Mouse (Mus musculus) heart, postnatal 4 days (tissue): ENCODE data around the gene Nxf3. TPM values are rescaled to one million over a fixed set of nuclear protein-coding genes. Genes with fewer than 3 reads are reported as not detected.
"Not testable (repeated sequence)": the region's sequence is repeated elsewhere in the genome, so short reads cannot be mapped to it uniquely, and the experiment has no call there.

Experiments used
- DNase-seq: peaks from one replicate; pipeline ENCODE4 v3.0.0; 2021
- total RNA-seq, 2 experiments: library from RNA; stranded (reverse); gene quantifications; 2 replicates each; pipeline ENCODE4 v1.2.3; 2021

The Nxf3 gene
- total RNA-seq: not detected

DNA sequence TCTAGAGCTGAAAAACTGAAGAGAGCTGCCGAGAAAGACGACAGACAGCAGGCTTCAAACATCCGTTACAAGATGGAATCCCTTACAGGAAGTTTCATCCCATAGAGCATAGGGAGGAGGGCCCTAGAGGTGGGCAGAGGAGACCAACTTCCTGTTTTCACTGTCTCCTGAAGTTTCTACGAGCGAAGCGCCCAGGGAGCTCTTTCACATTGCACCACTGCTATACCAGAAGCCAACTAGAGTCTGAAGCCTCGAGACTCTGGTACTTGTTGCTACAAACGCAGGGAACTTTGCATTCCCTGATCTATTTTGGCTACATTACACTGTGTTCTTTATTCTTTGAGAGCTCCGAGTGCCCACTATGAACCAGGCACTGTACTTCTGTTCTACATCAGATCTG, at the start of gene Nxf3:
TSS of gene Nxf3 (minus strand) at position 101 of the 400 bp plus-strand sequence.
- no peak for DNase-seq

- DNase-seq: peak; percentile 51
Measured at GRCm38 (mm10) chrX:136127744-136128064, 42.6 kb upstream of the Nxf3 start.

GRCm38 (mm10) chrX:136127038-136127743, 42.1 kb upstream of the Nxf3 start:
- no peak for DNase-seq

DNA sequence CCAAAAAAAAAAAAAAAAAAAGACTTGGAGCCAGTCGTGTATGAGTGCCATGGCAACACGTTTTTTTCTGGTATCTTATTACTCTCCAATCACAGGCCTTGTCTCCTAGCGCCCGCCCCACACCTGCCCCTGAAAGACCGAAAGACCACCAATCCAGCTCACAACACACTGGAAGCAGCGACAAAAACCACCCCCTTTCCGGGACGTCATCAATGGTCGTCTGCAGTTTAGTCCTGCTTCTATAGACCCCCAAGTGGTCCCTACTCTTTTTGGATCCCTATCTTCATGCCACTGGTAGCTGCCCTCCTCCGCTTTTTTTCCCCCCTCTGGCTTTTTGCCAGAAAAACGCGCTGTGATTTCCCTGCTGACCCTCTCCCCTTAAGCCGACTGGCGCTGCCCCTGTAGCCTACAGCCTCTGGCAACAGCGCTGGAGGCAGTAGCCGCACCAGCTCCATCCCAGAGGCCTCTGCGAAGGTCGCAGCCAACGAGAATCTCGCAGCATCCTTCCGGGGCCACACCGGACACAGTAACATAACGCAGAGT, 30.4 kb upstream of the Nxf3 start:
- DNase-seq: peak; percentile 10

DNA sequence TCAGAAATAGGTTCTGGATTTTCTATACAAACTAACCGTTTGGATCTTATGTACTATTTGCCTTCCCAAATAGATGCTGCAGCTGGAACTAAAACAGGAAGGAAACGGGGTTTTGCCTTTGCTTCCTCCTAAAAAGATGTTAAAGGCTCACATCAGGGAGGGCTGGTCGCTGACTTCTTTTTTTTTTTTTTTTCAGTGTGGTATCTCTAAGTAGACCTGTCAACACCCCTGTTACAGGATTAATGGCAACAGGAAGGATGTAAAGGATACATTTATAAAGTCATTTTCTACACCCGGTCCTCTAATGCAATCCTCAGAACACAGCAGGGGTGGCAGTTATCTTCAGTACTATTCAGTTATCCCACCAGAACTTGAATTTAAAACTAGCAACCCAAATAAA, 30.0 kb upstream of the Nxf3 start:
- DNase-seq: no peak

- peak; percentile 47 for DNase-seq
Measured at GRCm38 (mm10) chrX:136107942-136108341, 22.9 kb upstream of the Nxf3 start.

- DNase-seq: no peak
Measured at GRCm38 (mm10) chrX:136104724-136105088, 19.7 kb upstream of the Nxf3 start.

DNA sequence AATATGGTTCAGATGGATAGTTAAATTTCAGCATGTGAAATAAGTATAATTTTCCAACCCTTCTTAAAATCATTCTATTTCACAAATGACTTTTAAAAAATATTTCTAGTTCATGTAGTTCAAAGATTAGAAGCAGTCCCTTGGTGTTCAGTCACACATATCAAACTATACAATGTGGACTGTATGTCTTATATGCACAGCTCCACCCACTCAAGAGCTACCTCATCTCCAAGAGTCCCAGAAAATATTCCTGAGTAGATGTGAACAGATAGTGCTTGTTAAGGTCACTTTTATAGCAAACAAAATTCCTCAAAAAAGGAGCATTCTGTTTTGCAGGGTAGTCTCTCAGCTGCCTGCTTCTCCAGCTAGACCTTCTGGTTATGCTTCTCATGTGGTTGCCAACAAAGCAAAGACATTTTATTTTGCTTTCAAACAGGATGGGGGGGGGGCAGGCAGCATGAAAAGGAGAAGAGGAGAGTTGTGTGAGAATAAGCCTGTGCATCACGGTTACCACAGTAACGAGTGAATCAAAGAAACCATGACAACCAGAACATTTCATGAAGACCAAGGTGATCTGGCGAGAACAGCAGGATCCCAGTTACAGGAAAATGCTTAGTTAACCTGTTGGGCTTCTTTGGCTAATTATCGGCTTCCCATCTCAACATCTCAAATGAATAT, 19.1 kb upstream of the Nxf3 start:
- DNase-seq: no peak

DNA sequence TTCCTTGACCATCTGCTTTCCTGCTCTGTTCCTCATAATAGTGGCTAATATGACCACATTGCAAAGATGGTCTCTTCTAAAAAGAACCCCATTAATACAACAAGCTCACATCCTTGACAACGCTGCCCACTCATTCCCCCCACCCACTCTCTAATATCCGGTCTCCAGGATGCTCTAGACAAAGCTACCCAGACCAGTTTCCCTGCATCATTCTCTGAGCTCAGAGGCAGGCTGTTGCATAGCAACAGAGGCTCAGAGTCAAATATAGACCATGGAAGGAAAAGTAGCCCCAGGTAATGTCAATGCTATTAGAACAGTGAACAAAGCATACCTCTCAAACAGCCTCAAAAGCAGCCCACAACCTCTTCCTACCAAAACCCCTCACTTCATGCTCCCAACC, 9.4 kb upstream of the Nxf3 start:
- no peak for DNase-seq

- DNase-seq: no peak
Measured at GRCm38 (mm10) chrX:136092497-136093279, 7.6 kb upstream of the Nxf3 start.

GRCm38 (mm10) chrX:136068020-136068419, 17.0 kb downstream of the Nxf3 start, which contains the start of gene Bex2:
Gene Bex2, minus strand, starts transcription at chrX:136068236.
- not testable (repeated sequence) for DNase-seq

GRCm38 (mm10) chrX:136067201-136067991, 17.7 kb downstream of the Nxf3 start:
- not testable (repeated sequence) for DNase-seq

DNA sequence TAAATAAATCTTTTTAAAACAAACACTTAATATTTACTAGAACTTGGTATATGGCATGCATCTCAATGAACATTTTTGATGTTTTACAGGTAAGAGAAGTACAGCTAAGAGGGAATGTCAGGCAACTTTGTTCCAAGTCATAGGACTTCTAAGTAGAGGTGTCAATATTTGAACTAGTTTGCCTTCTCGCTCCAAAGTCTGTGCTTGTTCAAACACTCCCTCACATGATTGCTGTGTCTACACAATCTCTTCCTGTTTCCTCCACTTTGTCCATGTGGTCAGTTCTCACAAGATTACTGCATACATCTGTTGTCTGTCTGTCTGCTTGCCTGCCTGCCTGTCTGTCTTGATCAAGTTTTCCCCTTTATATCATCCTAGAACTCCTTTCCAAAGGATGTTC, 24.4 kb downstream of the Nxf3 start:
- DNase-seq: no peak

- no peak for DNase-seq
Measured at GRCm38 (mm10) chrX:136051219-136051618, 33.8 kb downstream of the Nxf3 start.

DNA sequence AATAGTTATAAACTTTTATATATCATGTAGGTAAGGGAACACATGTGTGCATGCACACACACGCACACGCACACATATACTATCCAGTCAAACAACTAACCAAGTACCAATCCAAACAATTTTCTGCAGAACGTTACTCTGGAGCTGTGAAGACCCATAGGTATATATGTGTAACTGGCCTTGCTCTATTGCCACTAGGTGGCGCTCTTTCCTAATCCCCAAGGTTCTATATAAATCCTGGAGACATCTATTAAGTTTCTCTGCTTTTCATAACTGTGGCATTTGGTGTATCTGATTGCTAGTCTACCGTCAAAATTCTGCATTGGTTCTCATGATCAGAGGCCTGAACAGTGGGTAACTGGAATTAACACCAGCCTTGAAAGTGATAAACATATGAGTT, 37.5 kb downstream of the Nxf3 start:
- peak; percentile 63 for DNase-seq

DNA sequence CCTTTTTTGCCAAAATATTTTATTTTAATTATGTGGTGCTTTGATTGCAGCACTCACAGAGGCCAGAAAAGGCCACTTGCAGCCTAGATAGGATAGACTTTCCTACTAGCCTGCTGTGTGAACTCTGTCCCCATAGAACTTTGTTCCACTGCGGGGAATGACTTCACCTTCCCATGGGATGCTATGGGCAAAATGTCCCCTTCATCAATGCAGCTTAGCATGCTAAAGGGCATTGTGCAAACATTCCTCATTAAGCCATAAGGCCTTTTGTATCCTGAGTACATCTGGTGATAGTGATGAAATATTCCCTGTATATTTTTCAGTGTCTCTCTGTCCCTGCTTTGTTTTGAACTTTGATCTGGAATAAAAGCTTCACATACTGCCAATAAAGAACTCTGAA, 41.3 kb downstream of the Nxf3 start:
- DNase-seq: no peak

DNA sequence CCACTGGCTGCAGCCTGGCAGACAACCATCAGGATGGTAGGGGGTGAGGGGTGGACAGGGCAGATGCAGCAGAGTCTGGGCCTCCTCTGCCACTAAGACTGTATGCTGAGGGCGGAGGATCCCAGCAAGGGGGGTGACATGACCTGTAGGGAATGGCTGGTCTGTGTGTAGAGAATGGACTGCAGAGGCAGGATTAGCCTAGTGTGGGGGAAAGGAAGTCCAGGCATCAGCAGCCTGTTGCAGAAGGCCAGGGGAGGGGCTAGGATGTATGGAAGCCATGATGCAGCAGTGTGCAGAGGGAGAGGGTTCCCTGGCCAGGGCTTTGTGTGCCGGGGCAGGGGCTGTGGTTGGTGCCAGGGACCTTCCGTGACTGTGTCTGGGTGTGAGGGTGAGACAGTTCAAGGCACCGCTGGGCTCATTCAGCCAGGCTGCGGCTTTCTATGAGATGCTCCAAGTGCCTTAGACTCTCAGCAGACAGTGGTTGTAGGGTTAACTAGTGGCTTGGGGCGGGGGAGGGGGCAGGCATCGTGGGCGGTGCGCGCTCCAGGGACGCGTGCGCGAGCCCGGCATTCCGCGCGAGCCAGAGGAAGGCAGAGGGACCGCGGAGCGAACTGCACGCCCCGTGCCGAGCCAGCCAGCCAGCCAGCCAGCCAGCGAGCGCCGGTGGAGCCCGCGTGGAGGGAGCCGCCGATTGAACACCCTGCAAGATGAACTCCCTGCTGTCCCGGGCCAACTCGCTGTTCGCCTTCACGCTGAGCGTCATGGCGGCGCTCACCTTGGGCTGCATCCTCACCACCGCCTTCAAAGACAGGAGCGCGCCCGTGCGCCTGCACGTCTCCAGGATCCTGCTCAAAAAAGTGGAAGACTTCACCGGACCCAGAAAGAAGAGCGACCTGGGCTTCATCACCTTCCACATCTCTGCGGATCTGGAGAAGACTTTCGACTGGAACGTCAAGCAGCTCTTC, 52.0 kb downstream of the Nxf3 start, which contains the start of gene Arxes1:
TSS of gene Arxes1 (plus strand) at position 569 of the 965 bp plus-strand sequence.
- DNase-seq: peak; percentile 38

GRCm38 (mm10) chrX:136030331-136030730, 54.7 kb downstream of the Nxf3 start:
- no peak for DNase-seq
